Mouse (Mus musculus): Measurements from ENCODE around the gene Rtl3. TPM values are rescaled to one million over a fixed set of nuclear protein-coding genes. Genes with fewer than 3 reads are reported as not detected.

The Rtl3 gene
- not detected for total RNA-seq (2023)

DNA sequence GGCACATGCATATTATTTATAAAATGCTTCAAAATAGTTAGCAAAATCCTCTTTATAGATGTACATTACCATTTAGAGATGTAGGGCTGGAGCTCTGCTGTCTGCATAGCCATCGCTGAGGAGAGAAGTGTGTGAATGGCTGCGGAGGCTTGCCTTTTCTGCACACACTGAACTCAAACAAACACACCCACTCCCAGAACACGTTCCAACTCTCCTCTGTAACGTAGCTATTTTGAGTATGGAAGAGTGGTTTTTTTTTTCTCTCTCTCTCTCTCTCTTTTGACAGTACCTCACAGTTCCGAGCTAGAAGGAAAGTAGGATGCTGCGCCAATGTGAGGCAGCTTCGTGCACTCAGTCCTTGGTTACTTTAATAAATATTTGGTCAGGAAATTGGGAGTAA, at the start of gene Rtl3:
Gene Rtl3 (minus strand): TSS at position 236 of the 400 bp plus-strand sequence.

Other genes starting within 250 kb of the Rtl3 start
- under 1 TPM; 0.15 to 0.56 TPM for gene Cysltr1, start 237.0 kb downstream of the Rtl3 start, total RNA-seq (2023)
- gene Lpar4, start 80.0 kb upstream of the Rtl3 start, total RNA-seq (2023): not detected
- gene P2ry10, start 247.8 kb upstream of the Rtl3 start, total RNA-seq (2023): 100 to 1,000 TPM; 116 to 154 TPM